Comparison of ENCODE assay signal across 8 mouse cellular contexts in genomic region chr10:61418131-61418900, GRCm38 (mm10). TPM values are rescaled to one million over a fixed set of nuclear protein-coding genes. Genes with fewer than 3 reads are reported as not detected.
DNase-seq lines count a peak whose midpoint lies in the region; ATAC-seq and TF ChIP-seq lines count a peak whose summit lies in the region.

No protein-coding gene starts in this region.

- H3K4me1 ChIP-seq in lung, adult 2 months (ENCODE audit: control insufficient read depth, insufficient read depth, low read length), result peaks cover 4% of the 10 kb centered on the region
- peaks cover 42% of the 10 kb centered on the region for H3K4me1 ChIP-seq in forebrain, embryonic 10.5 days
- peaks cover 13% of the 10 kb centered on the region for H3K4me1 ChIP-seq in intestine, embryonic 16.5 days (ENCODE audit: control insufficient read depth, insufficient read depth, low read length)
- H3K4me1 ChIP-seq in midbrain, embryonic 15.5 days, result peaks cover 11% of the 10 kb centered on the region

- peaks cover 72% of the 10 kb centered on the region for H3K27me3 ChIP-seq in forebrain, embryonic 10.5 days (ENCODE audit: poor library complexity, severe bottlenecking)
- H3K27me3 ChIP-seq in intestine, embryonic 16.5 days (replicated peaks; ENCODE audit: control insufficient read depth, insufficient read depth, low read length), result peaks cover 35% of the 10 kb centered on the region
- peaks cover 48% of the 10 kb centered on the region for H3K27me3 ChIP-seq in midbrain, embryonic 15.5 days (replicated peaks)

- intact Hi-C loops in gastrocnemius, postnatal 36 days (cut with DNase I), result no loop called here

- no peak for ATAC-seq in intestine, embryonic 16.5 days
- peak; percentile 68 for ATAC-seq in midbrain, embryonic 15.5 days (replicated peaks)

- no peaks in the 10 kb centered on the region for H3K9me3 ChIP-seq in forebrain, embryonic 10.5 days
- H3K9me3 ChIP-seq in intestine, embryonic 16.5 days (ENCODE audit: control insufficient read depth, low read length), result no peaks in the 10 kb centered on the region
- H3K9me3 ChIP-seq in midbrain, embryonic 15.5 days, result no peaks in the 10 kb centered on the region

- WGBS in lung, adult 2 months, result 3% methylated on average over 50 of the region's 50 CpGs
- WGBS in forebrain, embryonic 10.5 days, result 4% methylated on average over 50 of the region's 50 CpGs
- WGBS in intestine, embryonic 16.5 days, result 2% methylated on average over 50 of the region's 50 CpGs
- 4% methylated on average over 49 of the region's 50 CpGs for WGBS in midbrain, embryonic 15.5 days

- no peaks in the 10 kb centered on the region for H3K36me3 ChIP-seq in forebrain, embryonic 10.5 days (replicated peaks)
- H3K36me3 ChIP-seq in intestine, embryonic 16.5 days (ENCODE audit: control insufficient read depth, insufficient read depth, low read length), result no peaks in the 10 kb centered on the region
- no peaks in the 10 kb centered on the region for H3K36me3 ChIP-seq in midbrain, embryonic 15.5 days (replicated peaks)

- no peak for TF ChIP-seq CTCF in lung, adult 2 months (IDR thresholded peaks at IDR 0.05; ENCODE audit: insufficient read depth, low read length)

- H3K9ac ChIP-seq in intestine, embryonic 16.5 days (ENCODE audit: low read depth, low read length), result peak overlapping the region; percentile 65
- peak overlapping the region; percentile 50 for H3K9ac ChIP-seq in midbrain, embryonic 15.5 days

- H3K4me2 ChIP-seq in intestine, embryonic 16.5 days (ENCODE audit: low read depth, low read length), result peak overlapping the region; percentile 91
- peak overlapping the region; percentile 93 for H3K4me2 ChIP-seq in midbrain, embryonic 15.5 days

- peak overlapping the region; percentile 58 for H3K4me3 ChIP-seq in lung, adult 2 months (replicated peaks; ENCODE audit: extremely low read depth, low read depth, low read length)
- peak overlapping the region; percentile 58 for H3K4me3 ChIP-seq in forebrain, embryonic 10.5 days
- H3K4me3 ChIP-seq in intestine, embryonic 16.5 days (ENCODE audit: low read length), result peak overlapping the region; percentile 52
- H3K4me3 ChIP-seq in midbrain, embryonic 15.5 days, result peak overlapping the region; percentile 47

- H3K27ac ChIP-seq in forebrain, embryonic 10.5 days, result peak overlapping the region; percentile 33; the same call in 1 of the 2 replicates
- H3K27ac ChIP-seq in intestine, embryonic 16.5 days (ENCODE audit: low read length), result no peak overlapping the region
- H3K27ac ChIP-seq in midbrain, embryonic 15.5 days, result no peak overlapping the region

- TF ChIP-seq POLR2A in lung, adult 2 months (IDR thresholded peaks at IDR 0.05; ENCODE audit: borderline replicate concordance, extremely low read depth, low read depth, low read length), result no peak

- no peak for DNase-seq in lung, adult 2 months
- DNase-seq in lung, adult 18-20 months, result no peak
- peak; percentile 46 for DNase-seq in forebrain, embryonic 10.5 days (ENCODE audit: extremely low spot score, low spot score)
- DNase-seq in gastrocnemius, postnatal 36 days, result no peak
- DNase-seq in cerebellum, adult 9-11 months, result no peak
- no peak for DNase-seq in adrenal gland, adult 18-20 months (ENCODE audit: low spot score in 2 of 2)

RNA-seq across cellular contexts. Expression of gene Nodal, which starts 0.5 kb away (rescaled TPM):
- polyA plus RNA-seq in lung, adult 2 months (2012; rRNA removed), result 0.15 and 0.24 TPM in 2 replicates
- polyA plus RNA-seq in forebrain, embryonic 10.5 days (2016; fragmentation: Nextera tagmentation; extraction: Ambion mirVana), result 0.42 and 0.50 TPM in 2 replicates
- polyA plus RNA-seq in intestine, embryonic 16.5 days (2015; fragmentation: Nextera tagmentation; extraction: Ambion mirVana), result 0.15 and 0.16 TPM in 2 replicates
- 0.10 and 0.28 TPM in 2 replicates for polyA plus RNA-seq in midbrain, embryonic 15.5 days (2015; fragmentation: Nextera tagmentation; extraction: Ambion mirVana)
- under 1 TPM in 1 of 2 experiments, not detected in 1; 0.12 TPM for total RNA-seq in gastrocnemius, postnatal 36 days (2021)
- not detected for total RNA-seq in adrenal gland, adult 18-20 months (2021)

RNA-seq across cellular contexts. Expression of gene Eif4ebp2, which starts 34.1 kb away (rescaled TPM):
- polyA plus RNA-seq in lung, adult 2 months (2012; rRNA removed), result 101 and 132 TPM in 2 replicates
- polyA plus RNA-seq in forebrain, embryonic 10.5 days (2016; fragmentation: Nextera tagmentation; extraction: Ambion mirVana), result 98.9 and 104 TPM in 2 replicates
- polyA plus RNA-seq in intestine, embryonic 16.5 days (2015; fragmentation: Nextera tagmentation; extraction: Ambion mirVana), result 59.6 and 64.1 TPM in 2 replicates
- 65.8 and 71.3 TPM in 2 replicates for polyA plus RNA-seq in midbrain, embryonic 15.5 days (2015; fragmentation: Nextera tagmentation; extraction: Ambion mirVana)
- total RNA-seq in gastrocnemius, postnatal 36 days (2021), result 100 to 1,000 TPM; 115 to 116 TPM
- total RNA-seq in adrenal gland, adult 18-20 months (2021), result 100 to 1,000 TPM; 111 to 113 TPM

RNA-seq across cellular contexts. Expression of gene Pald1, which starts 35.0 kb away (rescaled TPM):
- polyA plus RNA-seq in lung, adult 2 months (2012; rRNA removed), result 69.1 and 76.2 TPM in 2 replicates
- polyA plus RNA-seq in forebrain, embryonic 10.5 days (2016; fragmentation: Nextera tagmentation; extraction: Ambion mirVana), result 36.0 and 36.2 TPM in 2 replicates
- 13.2 and 15.0 TPM in 2 replicates for polyA plus RNA-seq in intestine, embryonic 16.5 days (2015; fragmentation: Nextera tagmentation; extraction: Ambion mirVana)
- 22.5 and 23.7 TPM in 2 replicates for polyA plus RNA-seq in midbrain, embryonic 15.5 days (2015; fragmentation: Nextera tagmentation; extraction: Ambion mirVana)
- 1 to 10 TPM; 4.4 to 4.5 TPM for total RNA-seq in gastrocnemius, postnatal 36 days (2021)
- total RNA-seq in adrenal gland, adult 18-20 months (2021), result 10 to 100 TPM; 17.3 to 31.1 TPM

RNA-seq across cellular contexts. Expression of gene Lrrc20, which starts 57.3 kb away (rescaled TPM):
- polyA plus RNA-seq in lung, adult 2 months (2012; rRNA removed), result 11.3 and 21.1 TPM in 2 replicates
- polyA plus RNA-seq in forebrain, embryonic 10.5 days (2016; fragmentation: Nextera tagmentation; extraction: Ambion mirVana), result 9.7 and 9.9 TPM in 2 replicates
- polyA plus RNA-seq in intestine, embryonic 16.5 days (2015; fragmentation: Nextera tagmentation; extraction: Ambion mirVana), result 5.8 TPM in 2 replicates
- 18.1 TPM in 2 replicates for polyA plus RNA-seq in midbrain, embryonic 15.5 days (2015; fragmentation: Nextera tagmentation; extraction: Ambion mirVana)
- 100 to 1,000 TPM; 131 to 150 TPM for total RNA-seq in gastrocnemius, postnatal 36 days (2021)
- 10 to 100 TPM in 1 of 2 experiments, 1 to 10 TPM in 1; 7.4 to 15.9 TPM for total RNA-seq in adrenal gland, adult 18-20 months (2021)
